ENCODE assay signal across 12 mouse cellular contexts in genomic region chr13:95957134-95957533, GRCm38 (mm10).
A peak's percentile ranks its signal among the peaks of the same experiment; 100 is the strongest.
DNase-seq lines count a peak whose midpoint lies in the region; TF ChIP-seq lines count a peak whose summit lies in the region.
"Had no signal": no experiment of that assay in that cellular context is flagged by ENCODE, and none has a peak within 500 bp of the region (broad histone marks: within the 10 kb centered on the region; RNA-seq: fewer than 3 reads in every experiment).

No protein-coding gene starts in this region.

- intact Hi-C loops in gastrocnemius, postnatal 14 days (cut with DNase I; ENCODE audit: low total_unique reads) = no loop called here
- intact Hi-C loops in gastrocnemius, postnatal 36 days (cut with DNase I) = no loop called here
- intact Hi-C loops in heart, postnatal 14 days (cut with DNase I) = no loop called here
- intact Hi-C loops in left cerebral cortex, postnatal 25 days (cut with DNase I) = loop anchor here (5.0 to 10.0 kb wide), 2 partner anchors 215 to 392 kb away; no protein-coding TSS in a partner anchor

- no peak overlapping the region for H3K4me3 ChIP-seq in spleen, adult 2 months (ENCODE audit: extremely low read depth, insufficient read depth, insufficient read length)
- no peak overlapping the region for H3K4me3 ChIP-seq in macrophage (ENCODE audit: inconsistent target)
- H3K4me3 ChIP-seq: embryonic facial prominence, embryonic 10.5 days; forebrain, embryonic 12.5 days; liver, embryonic 15.5 days; myocyte had no signal

- H3K4me1 ChIP-seq in spleen, adult 2 months (ENCODE audit: control insufficient read depth, insufficient read depth, insufficient read length) = peaks cover 10% of the 10 kb centered on the region; the same call in 1 of the 2 replicates

- no peak for TF ChIP-seq POLR2A in spleen, adult 2 months (IDR thresholded peaks at IDR 0.05; ENCODE audit: low read depth, low read length)

- no peaks in the 10 kb centered on the region for H3K27me3 ChIP-seq in spleen, adult 2 months (ENCODE audit: control insufficient read depth, insufficient read depth, low read length)
- H3K27me3 ChIP-seq: forebrain, embryonic 12.5 days; liver, embryonic 15.5 days had no signal

- H3K27ac ChIP-seq in spleen, adult 2 months (ENCODE audit: insufficient read depth, low read length) = peak overlapping the region; percentile 25
- peak overlapping the region; percentile 59 for H3K27ac ChIP-seq in macrophage
- H3K27ac ChIP-seq: embryonic facial prominence, embryonic 10.5 days; forebrain, embryonic 12.5 days; liver, embryonic 15.5 days had no signal

- TF ChIP-seq CTCF in spleen, adult 2 months (IDR thresholded peaks at IDR 0.05; ENCODE audit: extremely low read depth, insufficient read depth, insufficient read length, insufficient replicate concordance) = no peak

- DNase-seq in gastrocnemius, postnatal 14 days = peak; percentile 17
- DNase-seq in gastrocnemius, postnatal 36 days = no peak
- no peak for DNase-seq in spleen, adult 2 months (ENCODE audit: low read depth in 1 of 2, low spot score in 2 of 2)
- DNase-seq in spleen, postnatal 4 days (ENCODE audit: low spot score in 2 of 2) = no peak
- DNase-seq in heart, postnatal 14 days = peak; percentile 14 to 22
- no peak for DNase-seq in left cerebral cortex, postnatal 25 days (ENCODE audit: low spot score in 2 of 2)
- DNase-seq in spleen, postnatal 14 days (ENCODE audit: low spot score in 2 of 2) = no peak

- H3K79me2 ChIP-seq in macrophage (ENCODE audit: inconsistent target) = no peaks in the 10 kb centered on the region

- H3K36me3 ChIP-seq in spleen, adult 2 months (ENCODE audit: control insufficient read depth, insufficient read depth, low read length) = no peaks in the 10 kb centered on the region
- H3K36me3 ChIP-seq in macrophage (ENCODE audit: inconsistent target) = no peaks in the 10 kb centered on the region
- H3K36me3 ChIP-seq: embryonic facial prominence, embryonic 10.5 days; forebrain, embryonic 12.5 days; liver, embryonic 15.5 days had no signal

- 15% methylated on average over 10 of the region's 10 CpGs for WGBS in spleen, adult 2 months
- WGBS in macrophage (ENCODE audit: missing documents) = 5% methylated on average over 10 of the region's 10 CpGs

Comparison
In these comparisons a context has a peak if more than half of its experiments do, and no peak if none do; other contexts are left out.
1. DNase-seq: peak in gastrocnemius, postnatal 14 days (single experiment) and heart, postnatal 14 days (2 of 2); none in gastrocnemius, postnatal 36 days (0 of 2), spleen, adult 2 months (0 of 2), spleen, postnatal 4 days (0 of 2), left cerebral cortex, postnatal 25 days (0 of 2) and spleen, postnatal 14 days (0 of 2).